Mouse (Mus musculus) liver, postnatal 0 days (tissue): ENCODE measurements around the gene March5.
A peak's percentile ranks its signal among the peaks of the same experiment; 100 is the strongest.

ENCODE experiments used
- CTCF ChIP-seq: sonication (generic); IDR thresholded peaks from 2 replicates; pipeline ENCODE4 v1.5.1; 2016; ENCODE audit warnings: antibody characterized with exemption, low read depth
- EP300 ChIP-seq: IDR thresholded peaks from 2 replicates; pipeline ENCODE4 v1.6.1; 2016; ENCODE audit warnings: antibody characterized with exemption, low read depth, mild to moderate bottlenecking

DNA sequence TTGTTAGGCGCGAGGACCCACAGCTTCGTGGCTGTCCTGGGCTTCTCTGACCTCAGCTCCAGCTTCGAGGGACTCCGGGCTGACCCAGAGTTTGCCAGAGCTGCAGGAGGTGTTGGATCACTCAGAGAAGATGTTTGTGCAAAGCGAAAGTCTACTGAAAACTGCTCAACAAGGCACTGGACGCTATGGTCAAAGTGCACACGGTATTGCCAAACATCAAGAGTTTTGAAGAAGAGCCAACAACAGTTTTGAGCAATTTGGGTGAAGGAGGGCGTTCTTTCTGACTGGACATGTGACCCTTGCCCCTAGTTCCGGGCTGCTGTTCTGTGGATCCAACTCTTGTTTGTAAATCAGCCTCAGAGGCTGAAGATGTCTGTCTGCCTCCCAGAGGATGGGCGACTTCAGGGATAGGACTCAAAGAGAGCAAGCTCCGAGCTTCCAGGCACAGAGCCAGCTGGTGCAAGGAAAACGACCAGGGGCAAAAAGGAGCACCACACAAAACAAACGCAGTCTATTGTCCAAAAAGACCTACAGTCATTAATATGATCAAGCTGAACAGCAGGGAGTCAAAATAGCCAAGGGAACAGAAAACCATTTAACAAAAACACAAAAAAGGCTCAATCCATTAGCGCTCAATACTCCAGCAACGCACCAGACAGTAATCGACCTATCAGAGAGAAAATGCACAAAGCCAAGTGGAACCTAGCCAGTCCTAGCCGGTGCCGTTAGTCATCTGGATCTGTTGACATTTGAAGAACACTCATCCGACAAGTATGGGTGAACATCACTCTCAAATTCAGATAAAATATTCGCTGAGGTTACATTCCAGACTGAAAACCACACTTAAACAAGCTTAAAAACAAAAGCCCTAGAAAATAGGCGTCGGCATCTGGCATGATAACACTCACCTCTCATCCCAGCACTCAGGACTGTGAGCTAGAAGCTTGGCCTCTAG lies 56.9 kb downstream of the March5 start:
- TF ChIP-seq CTCF: no peak
- TF ChIP-seq EP300: peak; percentile 63
